ENCODE assay signal across 8 mouse cellular contexts in genomic region chr6:30459811-30460749, GRCm38 (mm10). TPM values are rescaled to one million over a fixed set of nuclear protein-coding genes. Genes with fewer than 3 reads are reported as not detected.
DNase-seq lines count a peak whose midpoint lies in the region; ATAC-seq lines count a peak whose summit lies in the region.

No protein-coding gene starts in this region.

- WGBS in intestine, embryonic 14.5 days: 6% methylated on average over 40 of the region's 40 CpGs
- WGBS in limb, embryonic 10.5 days: 6% methylated on average over 40 of the region's 40 CpGs
- 6% methylated on average over 40 of the region's 40 CpGs for WGBS in midbrain, embryonic 11.5 days

- intact Hi-C loops in gastrocnemius, postnatal 36 days (cut with DNase I): loop anchor here (1.0 kb wide), 1 partner anchor 57 kb away; no protein-coding TSS in a partner anchor

- H3K9ac ChIP-seq in intestine, embryonic 14.5 days (ENCODE audit: low read length): peak overlapping the region; percentile 61
- peak overlapping the region; percentile 76 for H3K9ac ChIP-seq in midbrain, embryonic 11.5 days (ENCODE audit: low read length)

- no peaks in the 10 kb centered on the region for H3K27me3 ChIP-seq in intestine, embryonic 14.5 days (replicated peaks; ENCODE audit: control insufficient read depth, insufficient read depth, low read length)
- H3K27me3 ChIP-seq in limb, embryonic 10.5 days (ENCODE audit: low read depth, poor library complexity, severe bottlenecking): no peaks in the 10 kb centered on the region
- H3K27me3 ChIP-seq in midbrain, embryonic 11.5 days (ENCODE audit: control insufficient read depth, insufficient read depth, low read length): 0 out of 2 replicates have a peak, but pooled peaks cover 2% of the 10 kb centered on the region

- H3K4me2 ChIP-seq in intestine, embryonic 14.5 days (ENCODE audit: low read length): peak overlapping the region; percentile 66
- peak overlapping the region; percentile 56 for H3K4me2 ChIP-seq in midbrain, embryonic 11.5 days

- peaks cover 26% of the 10 kb centered on the region for H3K4me1 ChIP-seq in intestine, embryonic 14.5 days (replicated peaks; ENCODE audit: control insufficient read depth, insufficient read depth, low read length)
- peaks cover 64% of the 10 kb centered on the region for H3K4me1 ChIP-seq in limb, embryonic 10.5 days
- H3K4me1 ChIP-seq in midbrain, embryonic 11.5 days (ENCODE audit: control insufficient read depth, insufficient read depth, low read length): peaks cover 16% of the 10 kb centered on the region

- no peaks in the 10 kb centered on the region for H3K9me3 ChIP-seq in intestine, embryonic 14.5 days (ENCODE audit: control insufficient read depth, low read length)
- H3K9me3 ChIP-seq in limb, embryonic 10.5 days (replicated peaks): no peaks in the 10 kb centered on the region
- H3K9me3 ChIP-seq in midbrain, embryonic 11.5 days (ENCODE audit: control insufficient read depth, low read length): no peaks in the 10 kb centered on the region

- DNase-seq in adrenal gland, postnatal 14 days: peak; percentile 91
- peak; percentile 87 for DNase-seq in embryo, embryonic 10.5 days (ENCODE audit: low spot score)
- DNase-seq in gastrocnemius, postnatal 36 days: peak; percentile 74 to 80
- peak; percentile 94 for DNase-seq in intestine, embryonic 14.5 days (ENCODE audit: low spot score)
- DNase-seq in limb, embryonic 10.5 days (ENCODE audit: low spot score): peak; percentile 87
- DNase-seq in midbrain, embryonic 11.5 days (ENCODE audit: low spot score, missing footprints): peak; percentile 98
- DNase-seq in right cerebral cortex, postnatal 4 days: peak; percentile 87
- DNase-seq in adipocyte (ENCODE audit: low spot score): no peak

- peak overlapping the region; percentile 92 for H3K27ac ChIP-seq in intestine, embryonic 14.5 days (ENCODE audit: low read depth)
- H3K27ac ChIP-seq in limb, embryonic 10.5 days: peak overlapping the region; percentile 99
- H3K27ac ChIP-seq in midbrain, embryonic 11.5 days (ENCODE audit: low read depth, low read length): peak overlapping the region; percentile 82

- H3K4me3 ChIP-seq in intestine, embryonic 14.5 days (ENCODE audit: low read depth, low read length): peak overlapping the region; percentile 39
- peak overlapping the region; percentile 48 for H3K4me3 ChIP-seq in limb, embryonic 10.5 days
- peak overlapping the region; percentile 33 for H3K4me3 ChIP-seq in midbrain, embryonic 11.5 days (ENCODE audit: low read depth, low read length)

- H3K36me3 ChIP-seq in intestine, embryonic 14.5 days (ENCODE audit: control insufficient read depth, insufficient read depth, low read length): peaks cover 5% of the 10 kb centered on the region; the same call in 1 of the 2 replicates
- peaks cover 18% of the 10 kb centered on the region for H3K36me3 ChIP-seq in limb, embryonic 10.5 days
- no peaks in the 10 kb centered on the region for H3K36me3 ChIP-seq in midbrain, embryonic 11.5 days (ENCODE audit: control insufficient read depth, insufficient read depth, low read length)

- ATAC-seq in intestine, embryonic 14.5 days (replicated peaks; ENCODE audit: low FRiP score, low TSS enrichment, low read depth): no peak
- ATAC-seq in midbrain, embryonic 11.5 days (ENCODE audit: low FRiP score): peak; percentile 12; the same call in 1 of the 2 replicates

RNA-seq across cellular contexts. Expression of gene Tmem209, which starts 49.5 kb away (rescaled TPM):
- total RNA-seq in adrenal gland, postnatal 14 days (2021): 24.1 and 24.7 TPM in 2 replicates
- total RNA-seq in gastrocnemius, postnatal 36 days (2021): 10 to 100 TPM in 1 of 2 experiments, 1 to 10 TPM in 1; 6.7 to 10.2 TPM
- polyA plus RNA-seq in intestine, embryonic 14.5 days (2014; fragmentation: Nextera tagmentation; extraction: Ambion mirVana): 40.9 and 43.6 TPM in 2 replicates
- polyA plus RNA-seq in limb, embryonic 10.5 days (2016; fragmentation: Nextera tagmentation; extraction: Ambion mirVana): 45.7 and 51.6 TPM in 2 replicates
- polyA plus RNA-seq in midbrain, embryonic 11.5 days (2014; fragmentation: Nextera tagmentation; extraction: Ambion mirVana): 46.0 and 58.1 TPM in 2 replicates

RNA-seq across cellular contexts. Expression of gene Ssmem1, which starts 49.6 kb away (rescaled TPM):
- total RNA-seq in adrenal gland, postnatal 14 days (2021): 0.33 TPM in 1 of 2 replicates, not detected in the other
- total RNA-seq in gastrocnemius, postnatal 36 days (2021): under 1 TPM; 0.23 to 0.25 TPM
- not detected in 2 replicates for polyA plus RNA-seq in intestine, embryonic 14.5 days (2014; fragmentation: Nextera tagmentation; extraction: Ambion mirVana)
- 0.38 and 0.59 TPM in 2 replicates for polyA plus RNA-seq in limb, embryonic 10.5 days (2016; fragmentation: Nextera tagmentation; extraction: Ambion mirVana)
- polyA plus RNA-seq in midbrain, embryonic 11.5 days (2014; fragmentation: Nextera tagmentation; extraction: Ambion mirVana): 0.49 and 0.68 TPM in 2 replicates

RNA-seq across cellular contexts. Expression of gene Klhdc10, which starts 58.4 kb away (rescaled TPM):
- 72.4 and 72.6 TPM in 2 replicates for total RNA-seq in adrenal gland, postnatal 14 days (2021)
- 10 to 100 TPM; 40.7 to 43.4 TPM for total RNA-seq in gastrocnemius, postnatal 36 days (2021)
- polyA plus RNA-seq in intestine, embryonic 14.5 days (2014; fragmentation: Nextera tagmentation; extraction: Ambion mirVana): 23.1 and 24.1 TPM in 2 replicates
- polyA plus RNA-seq in limb, embryonic 10.5 days (2016; fragmentation: Nextera tagmentation; extraction: Ambion mirVana): 46.2 and 49.2 TPM in 2 replicates
- 28.3 and 28.8 TPM in 2 replicates for polyA plus RNA-seq in midbrain, embryonic 11.5 days (2014; fragmentation: Nextera tagmentation; extraction: Ambion mirVana)
